Mouse (Mus musculus) c-Kit-negative CD71-positive TER-119-positive erythroid progenitor cells, embryonic 14.5 days (primary cell): ENCODE results near the gene Bet1.
A peak's percentile ranks its signal among the peaks of the same experiment; 100 is the strongest.

Source experiments
- DNase-seq: peaks from one replicate; pipeline ENCODE4 v3.0.0-alpha.2; 2013; ENCODE audit warnings: low read depth, low spot score

Bet1 gene

GRCm38 (mm10) chr6:4086663-4087454 is at the start of gene Bet1:
Bet1 (minus strand) TSS chr6:4086972.
- peak; percentile 76 for DNase-seq

DNA sequence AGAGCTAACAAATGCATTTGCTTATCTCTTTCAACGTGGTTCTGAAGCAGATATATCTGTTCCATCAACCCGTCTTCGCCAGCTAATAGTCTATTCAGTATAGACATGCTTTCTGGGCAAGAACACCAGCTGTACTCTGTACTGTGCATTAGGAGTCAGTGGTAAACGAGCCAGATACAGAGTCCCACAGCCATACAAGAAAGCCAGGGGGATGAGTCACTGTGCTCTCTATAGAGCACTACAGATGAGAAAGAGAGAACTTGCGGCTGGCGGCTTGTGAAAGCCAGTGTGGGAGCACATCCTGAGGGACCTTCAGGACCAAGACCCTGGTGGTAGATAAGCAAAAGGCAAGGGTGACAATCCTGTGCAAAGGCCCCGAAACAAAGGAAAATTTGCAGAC is 45.5 kb upstream of the Bet1 start:
- no peak for DNase-seq

- DNase-seq = no peak
These were observed 44.4 kb upstream of the Bet1 start for GRCm38 (mm10) chr6:4131149-4131548.

DNA sequence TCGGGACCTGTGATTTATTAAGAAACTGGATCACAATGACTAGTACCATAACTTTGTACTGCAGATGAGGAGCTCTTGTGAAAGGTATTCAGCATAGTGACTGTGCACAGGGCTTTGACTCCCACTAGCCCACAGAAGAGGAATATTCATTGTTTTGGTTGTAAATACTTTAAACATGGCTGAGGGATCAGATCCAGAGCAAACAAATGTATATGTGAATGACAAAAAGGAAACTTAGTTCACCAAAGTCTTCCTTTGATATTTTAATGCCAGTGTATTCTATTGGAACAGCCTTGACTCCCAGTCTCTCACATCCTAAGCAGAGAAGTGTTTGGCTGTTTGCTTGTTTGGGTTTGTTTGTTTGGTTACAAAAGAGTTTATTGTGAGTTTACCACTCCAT is 31.8 kb upstream of the Bet1 start:
- no peak for DNase-seq

DNA sequence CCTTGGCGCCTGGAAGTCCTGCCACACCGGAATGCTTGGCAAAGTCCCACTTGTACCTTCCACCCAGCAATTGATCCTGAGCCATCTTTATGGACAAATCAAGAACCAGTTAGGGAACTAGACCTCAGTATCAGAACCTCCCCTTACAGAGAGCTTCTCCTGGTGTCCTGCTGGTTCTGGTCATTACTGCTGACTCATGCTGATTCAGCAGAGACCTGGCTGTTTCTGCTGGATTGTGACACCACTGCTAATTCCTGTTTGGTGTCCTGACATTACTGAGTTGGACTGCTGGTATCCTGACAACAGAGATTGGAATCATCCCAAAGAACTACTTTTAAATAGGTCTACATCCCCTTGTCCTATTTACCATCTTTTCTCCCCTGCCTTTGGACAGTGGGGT is 3.7 kb upstream of the Bet1 start:
- no peak for DNase-seq

GRCm38 (mm10) chr6:4072281-4072680 is 14.5 kb downstream of the Bet1 start:
- no peak for DNase-seq

- no peak for DNase-seq
These were observed 17.1 kb downstream of the Bet1 start for GRCm38 (mm10) chr6:4069714-4070113.

DNA sequence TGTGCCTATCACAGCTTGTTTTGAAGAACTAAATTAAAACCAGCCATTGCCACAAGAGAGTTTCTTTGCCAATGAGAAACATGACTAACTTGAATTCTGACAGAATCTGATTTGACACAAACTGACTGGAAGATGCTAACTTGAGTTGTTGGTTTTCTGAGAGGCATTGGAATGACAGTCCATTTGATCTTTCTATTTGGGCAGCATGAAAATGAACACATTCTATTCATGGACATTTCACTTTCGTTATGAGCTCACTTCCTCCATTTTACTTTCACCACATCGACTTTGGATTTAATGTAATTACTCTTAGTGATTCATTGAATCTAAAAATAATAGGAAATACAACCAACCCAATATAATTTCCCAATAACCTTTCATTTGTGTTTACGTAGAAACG is 32.4 kb downstream of the Bet1 start:
- DNase-seq = no peak

- DNase-seq = no peak
These were observed 33.9 kb downstream of the Bet1 start for GRCm38 (mm10) chr6:4052843-4053242.

DNA sequence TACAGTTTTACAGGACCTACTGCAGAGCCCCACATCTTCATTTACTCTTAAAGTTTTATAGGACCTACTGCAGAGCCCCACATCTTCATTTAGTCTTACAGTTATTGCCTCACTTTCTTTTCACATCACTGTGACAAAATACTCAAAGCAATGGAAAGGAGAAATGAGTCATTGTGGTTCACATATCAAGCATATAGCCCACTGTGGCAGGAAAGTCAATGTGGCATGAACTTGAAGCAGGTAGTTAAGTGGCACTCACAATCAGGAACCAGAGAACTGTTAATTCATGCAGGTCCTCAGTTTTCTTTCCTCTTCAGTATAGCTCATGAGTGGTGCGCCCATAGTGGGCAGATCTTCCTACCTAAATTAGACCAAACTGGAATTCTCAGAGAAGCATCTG is 39.6 kb downstream of the Bet1 start:
- DNase-seq = no peak

DNA sequence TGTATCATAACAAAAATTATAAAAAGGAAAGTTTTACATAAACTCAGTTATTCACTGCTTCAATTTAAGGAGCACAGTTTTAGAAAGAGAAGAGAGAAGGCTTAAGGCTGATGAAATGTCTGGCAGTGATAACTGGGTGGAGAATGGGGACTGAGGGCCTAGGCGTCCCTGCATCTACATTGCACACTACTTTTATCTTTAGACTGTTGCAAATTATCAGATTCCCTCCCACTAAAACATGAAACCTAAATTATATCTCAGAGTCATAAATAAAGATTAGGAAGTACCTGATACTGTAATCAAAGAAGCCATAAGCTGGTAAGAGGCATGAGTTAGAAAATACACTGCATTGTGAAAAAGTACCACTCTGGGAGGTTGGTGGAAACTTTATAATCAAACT is 45.0 kb downstream of the Bet1 start:
- DNase-seq = no peak

GRCm38 (mm10) chr6:4030956-4031355 is 55.8 kb downstream of the Bet1 start:
- no peak for DNase-seq
